Mouse (Mus musculus) kidney, embryonic 14.5 days (tissue): Measurements from ENCODE around the gene Gabre. TPM values are rescaled to one million over a fixed set of nuclear protein-coding genes. Genes with fewer than 3 reads are reported as not detected.
A peak's percentile ranks its signal among the peaks of the same experiment; 100 is the strongest.

Experiments used
- ATAC-seq: fragments of 200-750 bp; cut with Nextera tagmentation; 2 replicates; pipeline ENCODE4 v1.8.0; 2017; ENCODE audit warnings: moderate number of reproducible peaks, mild to moderate bottlenecking, moderate TSS enrichment, moderate library complexity; ENCODE audit not compliant: low FRiP score, low TSS enrichment
- H3K27ac ChIP-seq: fragments of 300-500 bp; sonication (generic); 2 replicates; pipeline ENCODE4 v1.5.1; 2014; ENCODE audit warnings: low read depth, mild to moderate bottlenecking, low read length, moderate library complexity, mixed read lengths
- H3K27me3 ChIP-seq: fragments of 300-500 bp; sonication (generic); 2 replicates; pipeline ENCODE4 v1.6.1; 2014; ENCODE audit warnings: mild to moderate bottlenecking, low read length; ENCODE audit not compliant: control insufficient read depth, insufficient read depth
- H3K36me3 ChIP-seq: fragments of 300-500 bp; sonication (generic); 2 replicates; pipeline ENCODE4 v1.6.1; 2014; ENCODE audit warnings: low read length, mixed read lengths; ENCODE audit not compliant: control insufficient read depth, insufficient read depth
- H3K4me1 ChIP-seq: fragments of 300-500 bp; sonication (generic); 2 replicates; pipeline ENCODE4 v1.6.1; 2014; ENCODE audit warnings: low read length, mixed read lengths; ENCODE audit not compliant: control insufficient read depth, insufficient read depth
- H3K4me2 ChIP-seq: fragments of 300-500 bp; sonication (generic); replicated peaks from 2 replicates; pipeline ENCODE4 v1.6.1; 2014; ENCODE audit warnings: low read depth, mild to moderate bottlenecking, low read length
- H3K4me3 ChIP-seq: fragments of 300-500 bp; sonication (generic); 2 replicates; pipeline ENCODE4 v1.5.1; 2014; ENCODE audit warnings: mild to moderate bottlenecking, low read length
- H3K9ac ChIP-seq: fragments of 300-500 bp; sonication (generic); 2 replicates; pipeline ENCODE4 v1.6.1; 2014; ENCODE audit warnings: low read depth, mild to moderate bottlenecking, low read length, moderate library complexity
- H3K9me3 ChIP-seq: fragments of 300-500 bp; sonication (generic); 2 replicates; pipeline ENCODE4 v1.6.1; 2016; ENCODE audit warnings: low read length; ENCODE audit not compliant: control insufficient read depth
- WGBS: fragments of 180-500 bp; shearing (Covaris S2); extraction: QIAGEN DNeasy Blood & Tissue Kit; methylation state at CpG from one replicate; pipeline ENCODE4 v1.1.7; 2014; 5-methylcytosine and 5-hydroxymethylcytosine counted together
- microRNA counts: library from miRNA; unstranded; fragments of <30 nt; microRNA quantifications from one replicate; lab custom pipeline; 2017
- microRNA-seq: library from miRNA; unstranded; fragments of <30 nt; microRNA quantifications from one replicate; pipeline ENCODE4, GENCODE M21; 2016
- polyA plus RNA-seq: library from polyadenylated mRNA; unstranded; fragments of >200 nt; fragmentation: Nextera tagmentation; extraction: Ambion mirVana; gene quantifications from 2 replicates; pipeline ENCODE4 v1.2.1, GENCODE M21; 2014

Gene Gabre
- polyA plus RNA-seq = 1.5 and 2.2 TPM in 2 replicates

DNA sequence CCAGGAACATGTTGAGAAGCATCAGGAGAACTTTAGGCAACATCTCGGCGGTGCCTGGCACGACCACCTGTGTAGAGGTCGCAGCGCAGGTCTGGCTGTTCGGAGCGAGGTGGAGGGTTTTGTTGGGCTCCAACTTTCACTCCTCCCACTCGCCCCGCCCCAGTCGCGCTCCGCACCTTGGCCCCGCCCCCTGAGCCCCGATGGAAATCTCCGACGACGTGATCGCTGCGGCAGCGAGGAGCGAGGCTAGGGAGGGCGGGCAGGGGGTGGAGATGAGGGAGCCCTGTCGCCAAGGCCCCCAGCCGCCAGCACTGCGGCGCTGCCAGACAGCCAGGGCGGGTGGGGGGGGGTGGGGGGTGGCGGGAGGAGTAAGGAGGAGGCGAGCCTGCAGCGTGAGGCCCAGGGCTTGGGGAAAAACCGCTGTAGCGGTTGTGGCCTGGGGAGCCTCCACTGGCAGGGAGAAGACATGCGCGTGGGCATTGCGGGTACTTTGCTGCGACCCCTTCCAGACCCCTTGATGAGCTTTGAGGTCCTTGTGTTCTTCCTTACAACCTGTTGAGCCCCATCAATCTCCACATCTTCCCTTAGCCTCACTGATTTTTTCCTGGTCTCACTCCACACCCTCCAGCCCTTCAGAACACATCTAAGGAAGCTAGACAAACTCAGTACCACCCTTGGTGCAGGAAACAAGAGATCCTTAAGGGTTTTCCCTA is at the start of gene Gabre:
TSS of gene Gabre (minus strand) at position 145 of the 713 bp plus-strand sequence.
- H3K4me3 ChIP-seq = peak within 1 kb of the TSS; percentile 41
- H3K4me2 ChIP-seq = peak within 1 kb of the TSS; percentile 58
- no peaks in the 10 kb centered on the region for H3K36me3 ChIP-seq
- H3K9ac ChIP-seq = peak within 1 kb of the TSS; percentile 50; the same call in 1 of the 2 replicates
- H3K27ac ChIP-seq = no peak within 1 kb of the TSS
- H3K4me1 ChIP-seq = no peaks in the 10 kb centered on the region
- WGBS = 30% methylated on average over 28 of the region's 36 CpGs
- H3K9me3 ChIP-seq = no peaks in the 10 kb centered on the region
- peak; percentile 90 for ATAC-seq
- no peaks in the 10 kb centered on the region for H3K27me3 ChIP-seq

DNA sequence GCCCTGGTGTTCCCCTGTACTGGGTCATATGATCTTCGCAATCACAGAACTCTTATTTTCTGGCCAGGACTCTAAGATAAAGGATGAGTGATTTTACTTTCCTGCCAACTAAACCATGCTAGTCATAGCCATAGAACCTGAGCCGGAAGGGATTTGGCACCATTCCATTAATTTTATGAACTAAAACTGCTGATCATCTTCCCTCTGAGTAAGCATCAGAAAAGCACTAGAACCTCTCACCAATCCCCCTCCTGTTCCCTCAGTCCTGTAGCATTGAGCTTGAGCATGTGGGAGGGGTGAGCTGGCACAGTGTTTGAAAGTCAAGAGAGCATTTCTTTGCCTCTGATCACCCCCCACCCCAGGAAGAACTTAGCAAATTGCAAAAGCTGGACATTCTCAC is 23.2 kb upstream of the Gabre start:
- H3K4me3 ChIP-seq = no peak overlapping the region
- no peak overlapping the region for H3K4me2 ChIP-seq
- no peaks in the 10 kb centered on the region for H3K9me3 ChIP-seq
- no peak for ATAC-seq
- WGBS = 89% methylated on average over 2 of the region's 2 CpGs
- no peaks in the 10 kb centered on the region for H3K36me3 ChIP-seq
- no peaks in the 10 kb centered on the region for H3K4me1 ChIP-seq
- H3K27ac ChIP-seq = no peak overlapping the region
- no peaks in the 10 kb centered on the region for H3K27me3 ChIP-seq
- H3K9ac ChIP-seq = no peak overlapping the region

DNA sequence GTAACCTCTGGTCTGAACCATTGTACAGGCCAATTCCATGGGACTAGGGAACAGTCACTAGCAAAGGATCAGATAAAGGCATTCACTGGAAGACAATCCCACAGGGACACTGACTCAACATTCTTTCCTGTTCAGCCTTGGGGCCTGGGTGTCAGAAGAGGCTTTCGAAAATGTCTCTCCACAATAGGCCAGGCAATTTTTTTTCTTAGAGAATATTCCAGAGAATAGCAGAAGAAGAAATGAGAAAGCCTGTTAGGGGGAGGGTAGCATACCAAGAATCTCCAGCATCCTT is 715 bp upstream of the Gabre start:
- Histone ChIP-seq H3K4me3 (peak overlapping the region; percentile 41; the same call in 1 of the 2 replicates), H3K4me1 (no peaks in the 10 kb centered on the region), H3K27me3 (no peaks in the 10 kb centered on the region), H3K27ac (no peak overlapping the region), H3K9me3 (no peaks in the 10 kb centered on the region), H3K36me3 (no peaks in the 10 kb centered on the region), H3K4me2 (peak overlapping the region; percentile 58), H3K9ac (peak overlapping the region; percentile 50; the same call in 1 of the 2 replicates)
- no peak for ATAC-seq
- 83% methylated on average over 1 of the region's 1 CpGs for WGBS

DNA sequence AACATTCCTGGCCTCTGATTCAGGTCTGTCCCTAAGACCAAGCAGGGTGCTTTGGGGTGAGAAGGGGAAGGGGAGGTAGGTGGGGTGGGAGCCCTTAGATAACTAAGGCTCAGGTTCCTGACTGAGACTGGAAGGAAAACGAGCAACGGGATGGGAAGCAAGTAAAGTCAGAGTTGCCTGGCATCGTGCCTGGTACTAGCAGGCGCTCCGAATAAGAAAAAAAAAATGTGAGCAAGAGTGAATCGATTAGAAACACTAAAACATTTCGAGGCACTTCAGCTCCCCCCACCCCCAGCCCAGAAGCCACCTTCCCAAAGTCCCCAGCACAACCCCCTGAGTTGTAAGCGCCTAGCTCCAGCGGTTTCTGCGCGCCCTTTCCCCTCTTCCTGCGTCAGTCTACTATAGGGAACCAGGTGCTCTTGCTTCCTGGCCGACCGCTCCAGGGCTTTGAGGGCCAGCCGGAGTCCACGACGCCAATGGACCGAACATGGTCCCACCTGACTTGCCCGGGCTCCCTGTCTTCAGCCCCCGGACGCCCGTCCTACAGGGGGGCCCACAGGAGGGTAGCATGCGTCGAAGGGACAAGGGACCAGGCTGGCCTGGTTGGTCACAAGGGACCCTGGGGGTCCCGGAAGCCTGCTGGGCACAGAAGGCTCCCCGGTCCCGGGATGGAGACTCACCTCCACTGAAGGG is 491 bp downstream of the Gabre start:
- WGBS = 34% methylated on average over 27 of the region's 27 CpGs
- Histone ChIP-seq H3K27ac (no peak overlapping the region), H3K4me3 (peak overlapping the region; percentile 41), H3K4me2 (peak overlapping the region; percentile 58), H3K4me1 (no peaks in the 10 kb centered on the region), H3K9me3 (no peaks in the 10 kb centered on the region), H3K9ac (peak overlapping the region; percentile 50; the same call in 1 of the 2 replicates), H3K36me3 (no peaks in the 10 kb centered on the region), H3K27me3 (no peaks in the 10 kb centered on the region)
- ATAC-seq = peak; percentile 77

DNA sequence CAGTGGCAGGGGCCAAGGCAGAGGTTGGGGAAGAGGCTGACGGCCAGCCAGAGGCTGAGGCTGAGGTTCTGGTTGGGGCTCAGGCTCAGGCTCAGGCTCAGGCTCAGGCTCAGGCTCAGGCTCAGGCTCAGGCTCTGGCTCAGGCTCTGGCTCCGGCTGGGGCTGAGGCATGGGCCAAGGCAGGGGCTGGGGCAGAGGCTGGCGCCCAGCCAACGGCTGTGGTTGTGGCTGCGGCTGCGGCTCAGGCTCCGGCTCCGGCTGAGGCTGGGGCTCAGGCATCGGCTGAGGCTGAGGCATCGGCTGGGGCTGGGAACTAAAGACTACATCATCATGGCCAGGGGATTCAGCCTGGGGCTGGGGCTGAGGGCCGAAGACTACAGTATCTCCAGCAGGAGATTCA is 4.0 kb downstream of the Gabre start:
- H3K9me3 ChIP-seq = no peaks in the 10 kb centered on the region
- ATAC-seq = no peak
- no peaks in the 10 kb centered on the region for H3K36me3 ChIP-seq
- WGBS = 92% methylated on average over 11 of the region's 11 CpGs
- no peaks in the 10 kb centered on the region for H3K4me1 ChIP-seq
- no peak overlapping the region for H3K9ac ChIP-seq
- no peak overlapping the region for H3K27ac ChIP-seq
- H3K4me2 ChIP-seq = no peak overlapping the region
- no peaks in the 10 kb centered on the region for H3K27me3 ChIP-seq
- H3K4me3 ChIP-seq = no peak overlapping the region

DNA sequence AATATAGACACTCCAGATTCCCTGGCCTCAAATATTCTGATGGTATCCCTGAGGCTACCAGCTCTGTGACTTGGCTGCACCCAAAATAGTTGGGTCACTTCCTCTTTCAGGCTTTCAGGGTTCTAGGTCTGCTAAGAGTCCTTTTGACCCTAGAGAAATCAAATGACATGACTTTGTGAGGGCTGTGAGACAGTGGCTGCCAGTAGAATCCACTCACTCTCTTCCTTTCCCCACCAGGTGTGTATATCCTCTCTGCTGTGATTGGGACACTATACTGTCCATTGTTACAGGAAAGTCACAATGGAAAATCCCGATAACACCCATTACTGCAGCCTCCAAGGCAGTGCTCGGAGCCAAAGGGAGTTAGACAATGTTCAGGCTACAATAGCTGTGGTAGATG is 52.9 kb downstream of the Gabre start, which contains the start of gene Magea4:
TSS of gene Magea4 (plus strand) at position 301 of the 400 bp plus-strand sequence.
- H3K4me1 ChIP-seq = no peaks in the 10 kb centered on the region
- no peaks in the 10 kb centered on the region; the same call in 1 of the 2 replicates for H3K27me3 ChIP-seq
- WGBS = 88% methylated on average over 2 of the region's 2 CpGs
- no peaks in the 10 kb centered on the region for H3K9me3 ChIP-seq
- H3K4me2 ChIP-seq = no peak within 1 kb of the TSS
- no peak within 1 kb of the TSS for H3K27ac ChIP-seq
- ATAC-seq = no peak
- no peak within 1 kb of the TSS for H3K9ac ChIP-seq
- H3K4me3 ChIP-seq = no peak within 1 kb of the TSS
- H3K36me3 ChIP-seq = no peaks in the 10 kb centered on the region

MicroRNAs within 50 kb of the gene (microRNA counts, 519-probe panel; counts per million panel counts)
- microRNA mmu-miR-224 (lab: Ali Mortazavi, UCI) = not detected
- not detected for microRNA mmu-miR-452 (lab: Ali Mortazavi, UCI)

Small RNAs within 50 kb of the gene (microRNA-seq; reads per million reads assigned to microRNA genes)
- gene Mir224 = 341 reads per million, percentile 69 among the genes with 10 or more reads in this experiment
- 33.4 reads per million, percentile 42 among the genes with 10 or more reads in this experiment for gene Mir452

Other genes with a start within 250 kb of the Gabre start
- gene Magea4, start 52.8 kb downstream of the Gabre start, polyA plus RNA-seq = not detected in 2 replicates
- gene Magea10, start 112.1 kb upstream of the Gabre start, polyA plus RNA-seq = not detected in 2 replicates